Mouse (Mus musculus): Measurements from ENCODE around the gene E330014E10Rik. TPM values are rescaled to one million over a fixed set of nuclear protein-coding genes. Genes with fewer than 3 reads are reported as not detected.

The E330014E10Rik gene
- not detected in 4 replicates for total RNA-seq (2023; ENCODE audit: inconsistent age)

GRCm38 (mm10) chr5:95775690-95776089, at the start of gene E330014E10Rik:
Gene E330014E10Rik (plus strand): TSS chr5:95775990.

GRCm38 (mm10) chr5:95736073-95736472, 39.7 kb upstream of the E330014E10Rik start, which contains the start of gene Gm7978:
Gene Gm7978 (minus strand): TSS chr5:95736173.

GRCm38 (mm10) chr5:95741714-95742113, 34.1 kb upstream of the E330014E10Rik start, which contains the start of gene Gm7982:
Gene Gm7982 (plus strand): TSS chr5:95742014.

Other genes with a start within 250 kb of the E330014E10Rik start
- gene Gm7971, start 181.1 kb upstream of the E330014E10Rik start, total RNA-seq (2023; ENCODE audit: inconsistent age): not detected in 4 replicates
- gene Gm7978, start 39.8 kb upstream of the E330014E10Rik start, total RNA-seq (2023; ENCODE audit: inconsistent age): not detected in 4 replicates
- not detected in 4 replicates for gene Gm7982, start 34.0 kb upstream of the E330014E10Rik start, total RNA-seq (2023; ENCODE audit: inconsistent age)
- gene Cxcl13, start 181.0 kb downstream of the E330014E10Rik start, total RNA-seq (2023; ENCODE audit: inconsistent age): 0.45 TPM in 1 of 4 replicates, not detected in the others

Data from B cell, adult (primary cell).